Mouse (Mus musculus) forebrain, postnatal 0 days (tissue): Measurements from ENCODE around the gene Myod1. TPM values are rescaled to one million over a fixed set of nuclear protein-coding genes. Genes with fewer than 3 reads are reported as not detected.

Experiments
- ATAC-seq: fragments of 200-750 bp; cut with Nextera tagmentation; 2 replicates; pipeline ENCODE4 v1.8.0; 2017; ENCODE audit warnings: mild to moderate bottlenecking, moderate library complexity
- DNase-seq: peaks from one replicate; pipeline ENCODE4 v3.0.0-alpha.2; 2015
- H3K27ac ChIP-seq: fragments of 300-500 bp; sonication (generic); 2 replicates; pipeline ENCODE4 v1.5.1; 2014; ENCODE audit warnings: low read depth, mild to moderate bottlenecking, antibody characterized with exemption, low read length, moderate library complexity, mixed read lengths
- H3K27me3 ChIP-seq: fragments of 300-500 bp; sonication (generic); 2 replicates; pipeline ENCODE4 v1.6.1; 2014; ENCODE audit warnings: mild to moderate bottlenecking, low read length, mixed read lengths; ENCODE audit not compliant: insufficient read depth
- H3K36me3 ChIP-seq: fragments of 300-500 bp; sonication (generic); 2 replicates; pipeline ENCODE4 v1.6.1; 2014; ENCODE audit warnings: mild to moderate bottlenecking, moderate library complexity; ENCODE audit not compliant: insufficient read depth
- H3K4me1 ChIP-seq: fragments of 300-500 bp; sonication (generic); 2 replicates; pipeline ENCODE4 v1.6.1; 2014; ENCODE audit warnings: antibody characterized with exemption; ENCODE audit not compliant: insufficient read depth
- H3K4me2 ChIP-seq: fragments of 300-500 bp; sonication (generic); 2 replicates; pipeline ENCODE4 v1.6.1; 2014; ENCODE audit warnings: low read depth, mild to moderate bottlenecking, moderate library complexity
- H3K4me3 ChIP-seq: fragments of 300-500 bp; sonication (generic); 2 replicates; pipeline ENCODE4 v1.5.1; 2014; ENCODE audit warnings: low read depth, low read length, mixed read lengths
- H3K9ac ChIP-seq: fragments of 300-500 bp; sonication (generic); 2 replicates; pipeline ENCODE4 v1.6.1; 2014; ENCODE audit warnings: mild to moderate bottlenecking
- H3K9me3 ChIP-seq: fragments of 300-500 bp; sonication (generic); 2 replicates; pipeline ENCODE4 v1.6.1; 2016; ENCODE audit warnings: low read length
- CTCF ChIP-seq: sonication (generic); IDR thresholded peaks from 2 replicates; pipeline ENCODE4 v1.5.1; 2016; ENCODE audit warnings: antibody characterized with exemption, control low read depth, low read depth
- WGBS: fragments of 180-500 bp; shearing (Covaris S2); extraction: QIAGEN DNeasy Blood & Tissue Kit; methylation state at CpG from one replicate; pipeline ENCODE4 v1.1.7; 2014; 5-methylcytosine and 5-hydroxymethylcytosine counted together
- polyA plus RNA-seq: library from polyadenylated mRNA; unstranded; fragments of >200 nt; fragmentation: Nextera tagmentation; extraction: Ambion mirVana; gene quantifications from 2 replicates; pipeline ENCODE4 v1.2.1, GENCODE M21; 2015
- total RNA-seq: library from RNA; depleted of rRNA; stranded (reverse); fragments of >200 nt; gene quantifications from 2 replicates; pipeline ENCODE4 v1.2.3, GENCODE M21; 2014

The Myod1 gene
- total and polyA plus RNA-seq, 2 experiments from 2014 or later = not detected

DNA sequence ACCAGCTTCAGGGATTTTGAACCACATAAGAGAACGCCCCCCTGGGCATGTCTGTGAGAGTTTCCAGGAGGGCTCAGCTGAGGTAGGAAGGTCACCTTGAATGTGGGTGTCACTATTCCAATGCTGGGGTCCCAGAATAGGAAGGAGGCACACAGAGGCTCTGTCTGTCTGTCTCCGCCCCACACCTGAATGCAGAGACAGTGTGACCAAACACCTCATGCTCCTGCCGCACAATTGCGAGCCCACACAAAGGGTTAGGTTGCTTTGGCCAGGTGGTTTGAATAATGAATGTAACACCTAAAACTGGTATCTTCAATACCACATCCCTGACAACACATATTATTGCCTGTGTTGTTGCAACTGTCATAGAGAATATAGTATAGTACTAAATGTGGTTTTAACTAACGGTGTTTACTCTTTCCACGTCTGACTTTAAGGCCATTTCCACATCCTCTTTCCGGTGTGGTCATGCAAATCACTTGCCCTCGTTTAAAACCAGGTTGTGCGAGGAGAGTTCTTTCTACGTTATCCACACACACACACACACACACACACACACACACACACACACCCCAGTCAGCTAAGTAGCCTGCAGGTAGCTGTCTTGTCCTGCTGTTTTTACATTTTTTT lies 13.3 kb downstream of the Myod1 start:
- no peaks in the 10 kb centered on the region for H3K36me3 ChIP-seq
- DNase-seq = no peak
- H3K4me3 ChIP-seq = no peak overlapping the region
- H3K27ac ChIP-seq = no peak overlapping the region
- TF ChIP-seq CTCF = no peak
- no peak overlapping the region for H3K9ac ChIP-seq
- ATAC-seq = no peak
- H3K9me3 ChIP-seq = no peaks in the 10 kb centered on the region
- 76% methylated on average over 10 of the region's 10 CpGs for WGBS
- H3K4me2 ChIP-seq = no peak overlapping the region
- H3K27me3 ChIP-seq = no peaks in the 10 kb centered on the region
- no peaks in the 10 kb centered on the region for H3K4me1 ChIP-seq

GRCm38 (mm10) chr7:46390226-46390625 lies 14.0 kb downstream of the Myod1 start:
- ATAC-seq = no peak
- TF ChIP-seq CTCF = no peak
- DNase-seq = no peak
- 39% methylated on average over 4 of the region's 4 CpGs for WGBS
- no peak overlapping the region for H3K4me3 ChIP-seq
- H3K27ac ChIP-seq = no peak overlapping the region
- no peaks in the 10 kb centered on the region for H3K36me3 ChIP-seq
- H3K9me3 ChIP-seq = no peaks in the 10 kb centered on the region
- H3K9ac ChIP-seq = no peak overlapping the region
- H3K27me3 ChIP-seq = no peaks in the 10 kb centered on the region
- H3K4me2 ChIP-seq = no peak overlapping the region
- H3K4me1 ChIP-seq = no peaks in the 10 kb centered on the region

DNA sequence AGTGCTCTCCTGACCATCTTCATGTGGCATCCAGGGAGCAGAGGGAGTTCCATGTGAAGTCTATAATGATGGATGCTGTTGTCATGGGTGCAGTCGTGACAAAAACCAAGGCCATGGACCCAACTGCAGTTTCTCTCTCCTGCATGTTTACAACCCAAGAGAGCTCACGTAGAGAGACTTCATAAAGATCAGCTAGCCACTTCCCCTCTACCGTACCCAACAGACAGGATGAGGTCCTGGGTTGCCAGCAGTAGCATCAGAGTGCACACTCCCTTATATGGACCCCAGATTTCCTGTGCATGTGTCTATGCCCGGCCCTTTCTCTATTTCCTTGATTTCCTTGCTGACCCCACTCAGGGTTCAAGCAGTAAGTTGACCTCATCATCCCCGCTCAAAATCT lies 15.4 kb downstream of the Myod1 start:
- TF ChIP-seq CTCF = no peak
- DNase-seq (no peak), ATAC-seq (no peak)
- no peak overlapping the region for H3K4me3 ChIP-seq
- H3K9ac ChIP-seq = no peak overlapping the region
- no peaks in the 10 kb centered on the region for H3K4me1 ChIP-seq
- H3K9me3 ChIP-seq = no peaks in the 10 kb centered on the region
- H3K27me3 ChIP-seq = no peaks in the 10 kb centered on the region
- H3K27ac ChIP-seq = no peak overlapping the region
- no peaks in the 10 kb centered on the region for H3K36me3 ChIP-seq
- no peak overlapping the region for H3K4me2 ChIP-seq
- 78% methylated on average over 5 of the region's 5 CpGs for WGBS

GRCm38 (mm10) chr7:46393116-46393515 lies 16.8 kb downstream of the Myod1 start:
- no peak overlapping the region for H3K27ac ChIP-seq
- no peaks in the 10 kb centered on the region for H3K27me3 ChIP-seq
- no peak overlapping the region for H3K4me3 ChIP-seq
- H3K36me3 ChIP-seq = no peaks in the 10 kb centered on the region
- no peak overlapping the region for H3K4me2 ChIP-seq
- peak; percentile 97 for TF ChIP-seq CTCF
- peak; percentile 85 for DNase-seq
- no peaks in the 10 kb centered on the region; the same call in 1 of the 2 replicates for H3K4me1 ChIP-seq
- H3K9me3 ChIP-seq = no peaks in the 10 kb centered on the region
- H3K9ac ChIP-seq = no peak overlapping the region
- peak; percentile 12; the same call in 1 of the 2 replicates for ATAC-seq
- WGBS = 0% methylated on average over 2 of the region's 2 CpGs

DNA sequence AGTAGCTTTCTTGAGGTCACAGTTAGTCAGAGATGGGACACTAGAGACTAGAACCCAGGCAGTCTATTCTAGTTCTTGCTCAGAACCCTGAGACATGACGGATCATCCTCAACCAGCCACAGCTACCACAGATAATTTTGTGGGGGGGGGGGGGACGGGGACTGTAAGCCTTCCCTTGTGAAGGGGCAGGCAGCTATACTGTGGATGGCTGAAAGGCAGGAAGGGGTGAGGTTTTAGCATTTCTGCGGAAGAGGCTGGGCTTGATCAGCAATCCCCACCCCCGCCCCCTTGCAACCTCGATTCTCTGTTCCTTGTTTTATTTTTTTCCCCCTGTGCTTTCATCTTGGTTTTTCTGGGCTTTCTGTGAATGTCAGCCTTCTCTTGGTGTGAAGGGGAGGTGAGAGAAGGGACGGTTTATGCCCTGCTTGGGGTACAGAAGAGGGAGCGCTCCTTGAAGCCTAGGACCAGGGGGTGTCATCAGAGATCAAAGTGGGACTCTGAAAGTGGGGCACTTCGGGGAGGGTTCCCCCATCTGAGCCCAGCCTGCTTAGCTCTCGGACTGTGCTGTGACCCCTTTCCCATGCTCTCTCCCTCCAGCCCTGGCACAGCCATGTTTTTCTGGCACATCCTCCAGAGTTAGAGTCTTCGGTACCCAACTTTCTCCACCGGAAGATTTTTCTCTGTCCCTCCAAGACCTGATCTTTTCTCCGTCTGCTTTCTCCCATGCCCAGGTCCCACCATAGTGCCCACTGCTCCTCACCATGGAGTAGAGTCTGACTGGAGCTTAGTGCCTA lies 17.6 kb downstream of the Myod1 start:
- H3K4me2 ChIP-seq = no peak overlapping the region
- no peak overlapping the region for H3K9ac ChIP-seq
- DNase-seq (no peak), ATAC-seq (no peak)
- TF ChIP-seq CTCF = no peak
- H3K9me3 ChIP-seq = no peaks in the 10 kb centered on the region
- H3K27me3 ChIP-seq = no peaks in the 10 kb centered on the region
- no peak overlapping the region for H3K4me3 ChIP-seq
- 48% methylated on average over 12 of the region's 12 CpGs for WGBS
- H3K4me1 ChIP-seq = peaks cover 5% of the 10 kb centered on the region
- H3K36me3 ChIP-seq = no peaks in the 10 kb centered on the region
- H3K27ac ChIP-seq = no peak overlapping the region

- Histone ChIP-seq H3K27me3 (no peaks in the 10 kb centered on the region), H3K4me3 (no peak overlapping the region), H3K4me1 (peaks cover 15% of the 10 kb centered on the region), H3K4me2 (no peak overlapping the region), H3K9ac (no peak overlapping the region), H3K36me3 (no peaks in the 10 kb centered on the region), H3K27ac (no peak overlapping the region), H3K9me3 (no peaks in the 10 kb centered on the region)
- DNase-seq (no peak), ATAC-seq (no peak)
- no peak for TF ChIP-seq CTCF
- 71% methylated on average over 4 of the region's 4 CpGs for WGBS
These were observed 18.7 kb downstream of the Myod1 start for GRCm38 (mm10) chr7:46394933-46395332.

GRCm38 (mm10) chr7:46395571-46395970 lies 19.3 kb downstream of the Myod1 start:
- Histone ChIP-seq H3K4me3 (peak overlapping the region; percentile 88), H3K36me3 (no peaks in the 10 kb centered on the region), H3K4me2 (peak overlapping the region; percentile 73), H3K9ac (no peak overlapping the region), H3K9me3 (no peaks in the 10 kb centered on the region), H3K27me3 (no peaks in the 10 kb centered on the region), H3K27ac (no peak overlapping the region), H3K4me1 (peaks cover 21% of the 10 kb centered on the region)
- ATAC-seq (no peak), DNase-seq (no peak)
- TF ChIP-seq CTCF = no peak
- WGBS = 52% methylated on average over 6 of the region's 6 CpGs
